Mouse (Mus musculus) CH12.LX (cell line): Measurements from ENCODE around the gene Mrpl52. TPM values are rescaled to one million over a fixed set of nuclear protein-coding genes. Genes with fewer than 3 reads are reported as not detected.

Experiments used
- DNase-seq: peaks from one replicate; pipeline ENCODE4 v3.0.0-alpha.2; 2013; ENCODE audit errors: extremely low read depth
- H3K27ac ChIP-seq: 2 replicates; pipeline ENCODE4 v1.5.1; 2012; ENCODE audit warnings: low read depth, mild to moderate bottlenecking, control low read depth, moderate library complexity; ENCODE audit not compliant: insufficient read depth
- H3K27me3 ChIP-seq: replicated peaks from 2 replicates; pipeline ENCODE3; 2012; ENCODE audit warnings: inconsistent platforms
- H3K36me3 ChIP-seq, 2 experiments: replicated peaks in 1 of 2; 2 replicates each; pipeline versions ENCODE3 to v1.6.1; 2012; ENCODE audit warnings: inconsistent platforms in 1 of 2, low read length in 1 of 2, mild to moderate bottlenecking in 1 of 2, mixed read lengths in 1 of 2, moderate library complexity in 1 of 2; ENCODE audit not compliant: control insufficient read depth in 1 of 2, insufficient read depth in 1 of 2
- H3K4me1 ChIP-seq, 2 experiments: 2 replicates each; pipeline ENCODE4 v1.6.1; 2012; ENCODE audit warnings: inconsistent platforms in 1 of 2, moderate library complexity in 1 of 2; ENCODE audit not compliant: insufficient read depth in 2 of 2, control insufficient read depth in 1 of 2
- H3K4me2 ChIP-seq: 2 replicates; pipeline ENCODE4 v1.6.1; 2012; ENCODE audit warnings: low read depth, mild to moderate bottlenecking, control low read depth; ENCODE audit not compliant: poor library complexity, insufficient read depth, severe bottlenecking
- H3K4me3 ChIP-seq, 3 experiments: fragments of 150-350 bp in 1 of 3; sonication (generic) in 1 of 3; replicated peaks in 1 of 3; 2 replicates each; pipeline versions ENCODE3 to v1.5.1; 2011 to 2012; ENCODE audit warnings: low read depth in 2 of 3, low read length in 2 of 3, mild to moderate bottlenecking in 2 of 3, moderate library complexity in 2 of 3, control low read depth in 1 of 3, improper control_type of control experiment in 1 of 3, inconsistent platforms in 1 of 3, mixed read lengths in 1 of 3; ENCODE audit not compliant: poor library complexity in 1 of 3
- H3K79me2 ChIP-seq: replicated peaks from 2 replicates; pipeline ENCODE4 v1.6.1; 2012; ENCODE audit warnings: mild to moderate bottlenecking, moderate library complexity; ENCODE audit not compliant: control insufficient read depth, poor library complexity, insufficient read depth, severe bottlenecking; ENCODE audit errors: extremely low read depth
- H3K9ac ChIP-seq: 2 replicates; pipeline ENCODE4 v1.6.1; 2012; ENCODE audit warnings: low read depth, mild to moderate bottlenecking, control low read depth, moderate library complexity; ENCODE audit not compliant: insufficient read depth
- H3K9me3 ChIP-seq: replicated peaks from 2 replicates; pipeline ENCODE3; 2012; ENCODE audit warnings: low read length, inconsistent platforms, mixed read lengths
- GABPA ChIP-seq: IDR thresholded peaks from 2 replicates; pipeline ENCODE4 v1.6.1; 2012; ENCODE audit warnings: low read depth, low read length, improper control_type of control experiment, inconsistent platforms; ENCODE audit not compliant: insufficient replicate concordance
- MAX ChIP-seq: IDR thresholded peaks from 2 replicates; pipeline ENCODE4 v1.6.1; 2011; ENCODE audit warnings: low read length, improper control_type of control experiment
- MAZ ChIP-seq: IDR thresholded peaks from 2 replicates; pipeline ENCODE4 v1.6.1; 2012; ENCODE audit warnings: low read depth, mild to moderate bottlenecking, inconsistent platforms, low read length, improper control_type of control experiment, moderate library complexity
- dilution Hi-C: fragments of 300-500 bp; cut with MboI; formaldehyde crosslinking; loops from 2 replicates; pipeline ENCODE4 v1.14.3; 2020; ENCODE audit warnings: low sequenced_read_pairs; ENCODE audit not compliant: extremely low pct_unique_long_range_greater_than_20kb, extremely low pct_ligation_motif_present
- in situ Hi-C: fragments of 300-500 bp; cut with MboI; formaldehyde crosslinking; loops from 3 replicates; pipeline ENCODE4 v1.14.3; 2019; ENCODE audit warnings: low sequenced_read_pairs, low pct_ligation_motif_present, low pct_unique_long_range_greater_than_20kb, mixed read lengths
- polyA plus RNA-seq: library from polyadenylated mRNA; unstranded; fragments of >175 nt; gene quantifications from 2 replicates; pipeline ENCODE4 v1.2.1, GENCODE M21; 2012; ENCODE audit warnings: low read depth; ENCODE audit not compliant: insufficient read length
- total RNA-seq, 2 experiments: library from RNA; depleted of rRNA; stranded (reverse); fragments of 300-350 nt in 1 of 2; fragments of >200 nt in 1 of 2; gene quantifications; 2 replicates each; pipeline ENCODE4 v1.2.3; 2012 to 2014

Mrpl52 gene
- total and polyA plus RNA-seq, 3 experiments, result 87.9 to 309 (median 230) TPM

DNA sequence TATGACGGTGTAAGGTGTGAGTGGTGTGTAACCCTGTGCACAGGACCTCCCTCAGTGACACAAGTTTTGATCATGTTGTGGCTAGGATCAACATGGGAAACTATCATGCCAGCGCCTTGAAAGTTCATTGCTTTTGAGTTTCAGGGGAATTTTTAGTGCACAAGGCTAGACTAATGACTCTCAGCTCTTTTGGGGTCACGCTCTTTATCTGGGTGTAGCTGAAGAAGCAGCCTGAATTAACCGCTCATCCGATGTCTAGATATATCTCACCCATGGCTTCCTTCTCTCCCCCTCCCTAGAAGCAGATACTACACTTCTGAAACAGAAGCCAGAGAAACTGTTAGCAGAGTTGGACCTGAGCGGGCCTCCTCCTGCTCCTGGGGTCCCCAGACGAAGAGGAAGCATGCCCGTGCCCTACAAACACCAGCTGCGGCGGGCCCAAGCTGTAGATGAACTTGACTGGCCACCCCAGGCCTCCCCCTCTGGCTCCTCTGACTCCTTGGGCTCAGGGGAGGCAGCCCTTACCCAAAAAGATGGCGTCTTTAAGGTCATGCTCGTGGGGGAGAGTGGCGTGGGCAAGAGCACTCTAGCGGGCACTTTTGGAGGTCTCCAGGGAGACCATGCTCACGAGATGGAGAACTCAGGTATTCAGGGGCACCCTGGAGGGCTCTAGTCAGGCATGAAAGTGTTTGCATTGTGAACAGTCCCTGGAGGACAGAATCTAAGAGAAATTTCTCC lies 50.6 kb downstream of the Mrpl52 start:
- dilution Hi-C loops, result no loop called here

More for the DNA sequence above, 50.6 kb downstream of the Mrpl52 start:
- H3K4me1 ChIP-seq, result peaks cover 17 to 38% of the 10 kb centered on the region in 2 experiments
- H3K9ac ChIP-seq, result no peak overlapping the region
- H3K4me2 ChIP-seq, result no peak overlapping the region
- no peaks in the 10 kb centered on the region for H3K9me3 ChIP-seq
- no peaks in the 10 kb centered on the region for H3K79me2 ChIP-seq
- no peak overlapping the region for H3K27ac ChIP-seq
- H3K27me3 ChIP-seq, result no peaks in the 10 kb centered on the region
- TF ChIP-seq GABPA (no peak), MAZ (no peak), MAX (no peak)
- DNase-seq, result no peak
- no peaks in the 10 kb centered on the region for H3K36me3 ChIP-seq
- H3K4me3 ChIP-seq, result no peak overlapping the region
- in situ Hi-C loops, result no loop called here

Other genes with a start within 250 kb of the Mrpl52 start
- 161 and 196 TPM in 2 replicates for gene Dad1, start 172.8 kb upstream of the Mrpl52 start, total RNA-seq (2012; rRNA removed)
- 192 and 279 TPM in 2 replicates for gene Dad1, start 172.8 kb upstream of the Mrpl52 start, total RNA-seq (2014; rRNA removed)
- gene Dad1, start 172.8 kb upstream of the Mrpl52 start, polyA plus RNA-seq, result 213 and 287 TPM in 2 replicates
- 13.4 and 19.8 TPM in 2 replicates for gene Abhd4, start 172.7 kb upstream of the Mrpl52 start, total RNA-seq (2012; rRNA removed)
- gene Abhd4, start 172.7 kb upstream of the Mrpl52 start, total RNA-seq (2014; rRNA removed), result 13.4 and 15.9 TPM in 2 replicates
- gene Abhd4, start 172.7 kb upstream of the Mrpl52 start, polyA plus RNA-seq, result 22.0 and 23.0 TPM in 2 replicates
- not detected in 2 replicates for gene Olfr49, start 142.0 kb upstream of the Mrpl52 start, total RNA-seq (2012; rRNA removed)
- gene Olfr49, start 142.0 kb upstream of the Mrpl52 start, total RNA-seq (2014; rRNA removed), result not detected in 2 replicates
- 0.07 TPM in 2 replicates for gene Olfr49, start 142.0 kb upstream of the Mrpl52 start, polyA plus RNA-seq
- 37.3 and 38.8 TPM in 2 replicates for gene Oxa1l, start 66.1 kb upstream of the Mrpl52 start, total RNA-seq (2012; rRNA removed)
- 34.6 and 34.7 TPM in 2 replicates for gene Oxa1l, start 66.1 kb upstream of the Mrpl52 start, total RNA-seq (2014; rRNA removed)
- gene Oxa1l, start 66.1 kb upstream of the Mrpl52 start, polyA plus RNA-seq, result 88.9 and 111 TPM in 2 replicates
- gene Slc7a7, start 9.1 kb upstream of the Mrpl52 start, total RNA-seq (2012; rRNA removed), result 43.3 and 50.4 TPM in 2 replicates
- 23.8 and 27.8 TPM in 2 replicates for gene Slc7a7, start 9.1 kb upstream of the Mrpl52 start, total RNA-seq (2014; rRNA removed)
- 40.0 and 45.4 TPM in 2 replicates for gene Slc7a7, start 9.1 kb upstream of the Mrpl52 start, polyA plus RNA-seq
- gene Mmp14, start 4.7 kb downstream of the Mrpl52 start, total RNA-seq (2012; rRNA removed), result 0.08 and 0.17 TPM in 2 replicates
- gene Mmp14, start 4.7 kb downstream of the Mrpl52 start, total RNA-seq (2014; rRNA removed), result 0.08 and 0.11 TPM in 2 replicates
- 0.10 TPM in 1 of 2 replicates, not detected in the other for gene Mmp14, start 4.7 kb downstream of the Mrpl52 start, polyA plus RNA-seq
- 51.4 and 60.0 TPM in 2 replicates for gene Lrp10, start 37.2 kb downstream of the Mrpl52 start, total RNA-seq (2012; rRNA removed)
- gene Lrp10, start 37.2 kb downstream of the Mrpl52 start, total RNA-seq (2014; rRNA removed), result 27.9 and 28.7 TPM in 2 replicates
- gene Lrp10, start 37.2 kb downstream of the Mrpl52 start, polyA plus RNA-seq, result 64.1 and 79.8 TPM in 2 replicates
- gene Rem2, start 49.2 kb downstream of the Mrpl52 start, total RNA-seq (2012; rRNA removed), result 0.08 and 0.29 TPM in 2 replicates
- not detected in 2 replicates for gene Rem2, start 49.2 kb downstream of the Mrpl52 start, total RNA-seq (2014; rRNA removed)
- gene Rem2, start 49.2 kb downstream of the Mrpl52 start, polyA plus RNA-seq, result 0.18 TPM in 1 of 2 replicates, not detected in the other
- 157 and 159 TPM in 2 replicates for gene Prmt5, start 90.6 kb downstream of the Mrpl52 start, total RNA-seq (2012; rRNA removed)
- gene Prmt5, start 90.6 kb downstream of the Mrpl52 start, total RNA-seq (2014; rRNA removed), result 106 and 110 TPM in 2 replicates
- gene Prmt5, start 90.6 kb downstream of the Mrpl52 start, polyA plus RNA-seq, result 185 and 206 TPM in 2 replicates
- 65.5 and 71.8 TPM in 2 replicates for gene Haus4, start 127.7 kb downstream of the Mrpl52 start, total RNA-seq (2012; rRNA removed)
- gene Haus4, start 127.7 kb downstream of the Mrpl52 start, total RNA-seq (2014; rRNA removed), result 88.6 and 94.3 TPM in 2 replicates
- 109 and 116 TPM in 2 replicates for gene Haus4, start 127.7 kb downstream of the Mrpl52 start, polyA plus RNA-seq
- 0.13 TPM in 1 of 2 replicates, not detected in the other for gene Ajuba, start 150.6 kb downstream of the Mrpl52 start, total RNA-seq (2012; rRNA removed)
- 0.09 TPM in 1 of 2 replicates, not detected in the other for gene Ajuba, start 150.6 kb downstream of the Mrpl52 start, total RNA-seq (2014; rRNA removed)
- gene Ajuba, start 150.6 kb downstream of the Mrpl52 start, polyA plus RNA-seq, result 0.18 and 0.34 TPM in 2 replicates
- gene 4931414P19Rik, start 179.1 kb downstream of the Mrpl52 start, total RNA-seq (2012; rRNA removed), result 2.9 and 3.6 TPM in 2 replicates
- gene 4931414P19Rik, start 179.1 kb downstream of the Mrpl52 start, total RNA-seq (2014; rRNA removed), result 1.5 TPM in 2 replicates
- gene 4931414P19Rik, start 179.1 kb downstream of the Mrpl52 start, polyA plus RNA-seq, result 2.7 and 3.8 TPM in 2 replicates
- gene Psmb5, start 191.1 kb downstream of the Mrpl52 start, total RNA-seq (2012; rRNA removed), result 411 and 418 TPM in 2 replicates
- gene Psmb5, start 191.1 kb downstream of the Mrpl52 start, total RNA-seq (2014; rRNA removed), result 416 and 455 TPM in 2 replicates
- 299 and 371 TPM in 2 replicates for gene Psmb5, start 191.1 kb downstream of the Mrpl52 start, polyA plus RNA-seq
- not detected in 2 replicates for gene Psmb11, start 194.5 kb downstream of the Mrpl52 start, total RNA-seq (2012; rRNA removed)
- not detected in 2 replicates for gene Psmb11, start 194.5 kb downstream of the Mrpl52 start, total RNA-seq (2014; rRNA removed)
- not detected in 2 replicates for gene Psmb11, start 194.5 kb downstream of the Mrpl52 start, polyA plus RNA-seq
- not detected in 2 replicates for gene Gm17606, start 214.0 kb downstream of the Mrpl52 start, total RNA-seq (2012; rRNA removed)
- gene Gm17606, start 214.0 kb downstream of the Mrpl52 start, total RNA-seq (2014; rRNA removed), result not detected in 2 replicates
- gene Gm17606, start 214.0 kb downstream of the Mrpl52 start, polyA plus RNA-seq, result 1.9 and 2.5 TPM in 2 replicates
- 1.5 and 1.6 TPM in 2 replicates for gene Cdh24, start 214.5 kb downstream of the Mrpl52 start, total RNA-seq (2012; rRNA removed)
- gene Cdh24, start 214.5 kb downstream of the Mrpl52 start, total RNA-seq (2014; rRNA removed), result 1.0 and 1.2 TPM in 2 replicates
- 4.9 and 5.4 TPM in 2 replicates for gene Cdh24, start 214.5 kb downstream of the Mrpl52 start, polyA plus RNA-seq